12 mouse cellular contexts compared by ENCODE assay signal in the genomic region with DNA sequence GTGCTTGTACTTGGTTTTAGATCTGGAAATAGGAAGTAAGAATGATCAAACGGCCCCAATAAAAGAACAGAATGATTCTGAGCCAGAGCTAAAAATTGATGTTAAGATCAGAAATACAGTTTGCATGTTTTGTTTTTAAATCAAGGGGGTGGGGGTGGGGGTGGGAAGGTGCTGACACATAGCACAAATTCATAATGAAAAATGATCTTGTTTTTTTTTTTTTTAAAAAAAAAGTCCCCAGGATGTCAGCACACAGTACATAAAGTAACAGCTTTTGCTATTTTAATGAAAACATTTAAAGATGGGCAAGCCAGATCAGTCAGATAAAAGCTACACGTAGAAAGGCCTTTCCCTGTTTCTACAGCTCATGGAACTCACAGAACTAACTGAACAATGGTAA.
"Had no signal": no experiment of that assay in that cellular context is flagged by ENCODE, and none has a peak within 500 bp of the region (broad histone marks: within the 10 kb centered on the region; RNA-seq: fewer than 3 reads in every experiment).

No protein-coding gene starts in this region.

- DNase-seq: layer of hippocampus, adult 9-11 months; layer of hippocampus, postnatal 36 days; liver; liver, embryonic 13.5 days; liver, postnatal 0 days; right cerebral cortex, adult 18-20 months; right cerebral cortex, postnatal 25 days; spleen, adult 18-20 months; thymus, postnatal 4 days had no signal

- H3K4me3 ChIP-seq: liver, embryonic 13.5 days; lung, embryonic 15.5 days; midbrain, embryonic 13.5 days had no signal

- H3K36me3 ChIP-seq: liver, embryonic 13.5 days; lung, embryonic 15.5 days; midbrain, embryonic 13.5 days had no signal

- H3K27ac ChIP-seq: kidney, postnatal 0 days; liver, embryonic 13.5 days; lung, embryonic 15.5 days; midbrain, embryonic 13.5 days had no signal

- H3K4me2 ChIP-seq: liver, embryonic 13.5 days; lung, embryonic 15.5 days; midbrain, embryonic 13.5 days had no signal

- ATAC-seq: midbrain, embryonic 13.5 days had no signal

- H3K9ac ChIP-seq: liver, embryonic 13.5 days; liver, postnatal 0 days; lung, embryonic 15.5 days; midbrain, embryonic 13.5 days had no signal

- H3K9me3 ChIP-seq: liver, embryonic 13.5 days; lung, embryonic 15.5 days; midbrain, embryonic 13.5 days had no signal
